Mouse (Mus musculus): ENCODE measurements around the gene Rcc2. TPM values are rescaled to one million over a fixed set of nuclear protein-coding genes. Genes with fewer than 3 reads are reported as not detected.

Gene Rcc2
- 10 to 100 TPM; 12.2 to 14.9 TPM for total RNA-seq (2021)
- long read RNA-seq, experiment 1, partial matches to known transcripts, result 6 of 9 reads
- long read RNA-seq, experiment 1, other reads (novel, unspliced or antisense), result 0 of 9 reads
- long read RNA-seq, experiment 2, partial matches to known transcripts, result 4 of 6 reads
- long read RNA-seq, experiment 2, other reads (novel, unspliced or antisense), result 0 of 6 reads

DNA sequence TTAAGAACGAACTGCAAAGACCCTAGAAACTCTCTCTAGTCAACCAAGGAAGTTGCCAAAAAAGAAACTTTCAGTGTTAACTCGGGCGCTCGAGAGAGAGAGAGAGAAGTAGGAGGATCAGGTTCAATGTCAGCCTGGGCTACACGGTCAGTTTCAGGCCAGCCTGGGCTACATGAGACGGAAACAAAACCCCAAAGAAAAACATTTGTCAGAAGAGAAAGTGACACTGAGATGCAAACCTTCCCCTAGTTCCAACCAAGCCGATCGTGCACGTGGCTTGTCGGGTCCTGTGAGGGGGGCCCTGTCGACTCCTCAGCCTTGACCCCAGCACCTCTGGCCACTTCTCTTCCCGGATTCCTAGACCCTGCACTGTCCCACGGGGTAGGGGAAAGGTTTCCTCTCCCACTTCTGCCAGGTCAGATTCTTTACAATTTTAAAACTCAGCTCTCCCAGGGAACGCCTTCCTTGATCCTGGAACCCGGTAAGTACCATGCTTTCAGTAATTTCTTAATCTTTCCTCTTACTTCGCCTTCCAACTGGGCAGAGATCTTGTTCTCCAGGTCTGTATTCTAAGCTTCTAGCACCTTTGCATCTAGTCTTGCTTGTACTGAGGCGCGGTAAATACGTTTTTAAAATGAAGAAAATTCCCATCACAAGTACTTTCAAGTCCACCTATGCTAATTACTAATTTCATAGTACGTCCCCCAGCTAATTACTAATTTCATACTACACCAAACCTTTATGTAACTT lies at the start of gene Rcc2:
TSS of gene Rcc2 (plus strand) at position 273 of the 750 bp plus-strand sequence.
- DNase-seq, result peak in 1 of 2 experiments; percentile 44

GRCm38 (mm10) chr4:140653835-140654583 lies 46.3 kb upstream of the Rcc2 start:
- no peak for DNase-seq

GRCm38 (mm10) chr4:140654798-140655197 lies 45.5 kb upstream of the Rcc2 start:
- DNase-seq, result no peak

GRCm38 (mm10) chr4:140656529-140656928 lies 43.8 kb upstream of the Rcc2 start:
- no peak for DNase-seq

GRCm38 (mm10) chr4:140657681-140658575 lies 42.4 kb upstream of the Rcc2 start:
- peak; percentile 81 to 87 for DNase-seq

DNA sequence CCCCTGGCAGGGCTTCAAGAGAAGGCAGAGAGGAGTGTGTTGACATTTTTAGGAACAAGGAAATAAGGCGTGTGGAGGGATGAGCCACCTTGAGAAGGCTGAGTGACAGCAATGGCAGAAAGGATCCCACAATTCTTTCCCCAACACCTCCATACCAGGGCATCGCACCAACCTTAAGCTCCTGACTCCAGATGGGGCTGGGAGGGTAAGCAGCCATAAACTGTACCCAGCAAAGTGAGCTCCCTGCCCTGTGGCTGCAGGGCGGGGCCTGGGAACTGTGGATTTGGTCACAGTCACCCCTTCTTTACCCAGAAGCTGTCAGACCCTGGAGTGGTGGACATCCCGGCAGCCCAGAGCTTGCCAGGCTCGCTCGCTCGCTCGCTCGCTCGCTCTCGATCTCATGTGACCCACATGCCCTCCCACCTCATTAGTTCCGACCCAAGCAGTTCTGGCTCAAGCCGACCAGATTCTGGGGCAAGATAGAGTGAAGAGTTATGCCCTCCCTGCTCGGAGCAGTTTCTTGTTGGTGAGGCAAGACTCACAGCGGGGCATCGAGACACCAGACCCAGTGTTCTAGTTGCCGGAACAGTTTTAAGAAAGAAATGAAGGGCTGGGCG lies 38.8 kb upstream of the Rcc2 start:
- no peak for DNase-seq

- DNase-seq, result peak in 1 of 2 experiments; percentile 52
Observed at GRCm38 (mm10) chr4:140662453-140662852, 37.9 kb upstream of the Rcc2 start.

DNA sequence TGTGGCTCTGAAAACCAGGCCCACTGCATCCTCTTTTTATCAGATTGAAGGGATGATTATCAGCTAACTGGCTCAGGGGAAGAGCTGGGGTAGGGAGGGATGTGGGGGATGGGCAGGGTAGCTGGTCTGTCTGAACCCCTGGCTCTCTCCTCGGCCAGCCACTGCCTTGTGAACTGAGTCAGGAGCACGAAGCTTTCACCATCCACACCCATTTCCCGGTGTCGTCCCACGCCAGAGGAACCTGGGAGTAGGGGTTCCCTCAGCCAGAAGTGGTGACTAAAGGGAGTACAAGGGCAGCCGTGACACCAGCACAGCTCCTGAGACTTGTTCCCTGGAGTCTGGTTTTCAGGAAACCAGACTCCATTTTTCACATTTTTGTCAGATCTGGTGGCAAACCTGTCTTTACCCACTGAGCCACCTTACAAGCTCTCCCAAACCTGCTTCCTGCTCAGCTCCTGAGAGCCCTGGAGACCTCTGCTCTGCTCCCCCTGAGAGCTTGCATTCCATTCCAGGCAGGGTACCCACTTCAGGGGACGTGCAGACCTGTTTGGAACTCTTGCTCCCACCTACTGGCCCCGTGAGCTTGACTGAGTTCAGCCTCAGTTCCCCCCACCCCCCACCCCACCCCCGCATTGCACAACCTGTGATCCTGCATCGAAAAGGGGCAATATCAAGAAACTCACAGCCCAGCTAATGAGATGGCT lies 37.3 kb upstream of the Rcc2 start:
- DNase-seq, result no peak

DNA sequence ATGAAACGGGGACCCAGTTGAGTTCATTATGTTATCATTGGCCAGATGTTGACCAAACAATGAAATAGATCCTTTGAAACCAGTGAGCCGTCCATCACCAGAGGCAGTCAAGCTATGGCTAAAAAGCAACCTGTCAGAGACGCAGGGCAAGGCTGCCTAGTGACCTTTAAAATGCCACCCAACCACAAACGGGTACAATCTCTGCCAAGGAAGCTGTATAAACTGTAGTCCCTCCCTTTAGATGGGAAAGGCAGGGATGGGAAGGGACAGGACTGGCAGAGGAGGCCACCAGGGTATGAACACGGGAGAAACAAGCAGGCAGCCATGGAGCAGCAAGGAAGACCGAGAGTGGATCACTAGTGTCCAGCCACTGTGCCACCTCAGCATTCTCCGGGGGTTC lies 35.3 kb upstream of the Rcc2 start:
- DNase-seq, result no peak

GRCm38 (mm10) chr4:140665760-140666159 lies 34.6 kb upstream of the Rcc2 start, which contains the start of gene Arhgef10l:
Arhgef10l (minus strand) TSS chr4:140666012.
- no peak for DNase-seq

GRCm38 (mm10) chr4:140667802-140668201 lies 32.5 kb upstream of the Rcc2 start:
- no peak for DNase-seq

- DNase-seq, result no peak
Observed at GRCm38 (mm10) chr4:140673527-140674264, 26.6 kb upstream of the Rcc2 start.

DNA sequence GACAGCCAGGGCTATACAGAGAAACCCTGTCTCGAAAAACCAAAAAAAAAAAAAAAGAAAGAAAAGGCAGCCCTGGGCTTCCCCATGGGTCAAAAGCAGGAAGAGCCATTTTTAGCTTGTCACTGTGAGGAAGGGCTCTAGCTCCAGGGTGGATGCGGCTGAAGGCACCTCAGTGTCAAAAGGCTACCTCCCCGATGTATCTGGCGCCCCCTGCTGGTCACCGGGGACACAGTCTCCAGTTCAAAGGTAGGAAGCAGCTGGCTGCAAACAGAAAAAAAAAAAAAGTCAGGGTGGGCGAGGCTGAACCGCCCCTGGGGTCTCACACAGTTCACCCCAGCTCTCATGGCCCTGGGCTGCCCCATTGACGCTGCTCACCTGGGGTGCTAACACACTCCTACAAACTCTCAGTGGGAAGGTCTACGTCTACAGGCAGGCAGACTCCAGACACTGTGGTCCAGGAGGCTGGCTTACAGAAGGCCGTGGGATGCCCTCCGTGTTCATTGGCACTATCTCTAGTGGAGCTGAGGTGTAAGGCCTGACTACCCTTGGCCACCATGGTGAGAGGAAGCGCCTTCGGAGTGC lies 25.9 kb upstream of the Rcc2 start:
- peak; percentile 84 to 93 for DNase-seq

- DNase-seq, result peak in 1 of 2 experiments; percentile 49
Observed at GRCm38 (mm10) chr4:140679038-140679437, 21.3 kb upstream of the Rcc2 start.

- peak; percentile 86 to 90 for DNase-seq
Observed at GRCm38 (mm10) chr4:140679723-140680380, 20.5 kb upstream of the Rcc2 start.

DNA sequence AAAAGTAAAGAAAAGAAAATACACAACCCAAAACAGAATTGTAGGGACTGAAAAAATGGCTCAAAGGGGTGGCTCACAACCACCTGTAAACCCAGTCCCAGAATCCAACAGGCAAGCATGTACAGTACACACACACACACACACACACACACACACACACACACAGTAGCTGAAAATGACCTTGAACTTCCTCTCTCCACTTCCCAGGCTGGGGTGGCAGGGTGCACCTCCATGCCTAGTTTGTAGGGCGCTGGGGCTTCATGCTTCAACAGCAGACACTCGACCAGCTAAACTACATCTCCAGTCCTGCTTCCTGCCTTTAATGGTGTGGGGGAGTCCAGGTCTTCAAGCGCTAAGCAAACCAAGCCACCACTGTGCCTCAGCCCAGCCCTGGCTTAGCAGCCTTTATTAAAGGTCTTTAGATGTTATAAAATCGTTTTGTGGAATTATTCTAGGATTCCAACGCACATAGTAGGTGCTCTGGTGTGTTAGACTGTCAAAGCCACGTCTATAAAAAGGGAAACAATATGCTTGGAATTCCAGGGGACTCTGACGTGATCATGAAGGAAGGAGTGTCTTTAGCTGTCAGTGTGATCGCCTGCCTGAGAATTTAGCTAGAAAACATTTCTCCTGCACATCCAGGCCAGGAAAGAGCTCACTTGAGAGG lies 19.5 kb upstream of the Rcc2 start:
- DNase-seq, result no peak

DNA sequence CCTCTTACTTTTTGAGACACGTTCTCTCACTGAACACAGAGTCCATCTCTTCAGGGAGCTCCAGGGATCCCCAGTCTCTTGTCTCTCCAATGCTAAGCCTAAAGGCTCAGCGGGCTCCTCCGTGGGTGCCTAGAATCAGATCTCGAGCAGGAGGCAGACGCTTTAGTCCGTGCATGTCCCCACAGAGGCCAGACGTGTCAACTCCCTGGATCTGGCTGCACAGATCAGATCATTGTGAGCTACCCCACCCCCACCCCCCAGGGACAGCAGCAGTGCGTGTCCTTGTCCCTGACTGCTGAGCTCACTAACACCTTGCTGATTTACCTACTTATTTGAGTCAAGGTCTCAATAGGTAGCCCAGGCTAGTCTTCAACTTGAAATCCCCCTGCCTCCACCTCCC lies 16.7 kb upstream of the Rcc2 start:
- DNase-seq, result no peak

DNA sequence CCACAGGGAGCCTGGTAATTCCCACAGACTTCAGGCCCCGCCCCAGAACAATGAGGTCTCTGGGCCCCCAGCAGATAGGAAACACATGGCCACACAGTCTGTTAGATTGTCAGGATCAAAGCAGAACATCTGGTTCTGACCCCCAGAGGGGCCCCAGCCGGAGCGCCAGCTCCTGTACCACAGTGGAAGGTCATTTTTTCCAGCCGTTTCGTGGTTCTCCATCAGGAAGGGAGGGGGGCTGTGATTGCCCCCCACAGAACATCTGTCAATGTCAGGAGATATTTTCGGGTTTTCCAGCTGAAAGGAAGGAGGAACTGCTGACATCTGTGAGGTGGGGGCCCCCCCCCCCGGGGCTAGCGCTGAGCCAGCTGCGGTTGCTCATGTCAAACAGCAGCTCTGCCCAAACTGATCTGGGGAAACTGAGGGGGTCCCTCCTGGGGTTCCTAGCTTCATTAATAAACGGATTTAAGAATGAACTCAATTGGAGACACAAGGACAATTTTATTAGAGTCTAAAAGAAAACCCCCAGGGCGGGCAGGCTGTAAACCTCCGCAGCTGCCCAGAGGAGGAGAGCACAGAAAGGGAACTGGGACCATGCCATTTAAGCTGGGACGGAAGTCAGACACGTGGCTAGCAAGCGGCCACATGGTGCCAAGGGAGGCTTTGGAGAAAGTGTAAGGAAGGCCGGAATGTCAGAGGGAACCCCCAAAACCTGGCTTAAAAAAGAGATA lies 16.0 kb upstream of the Rcc2 start:
- peak; percentile 77 to 82 for DNase-seq

Measured in heart, adult 18-20 months (tissue).